Comparison of ENCODE assay signal across 8 mouse cellular contexts in genomic region chr12:28635535-28636476, GRCm38 (mm10). TPM values are rescaled to one million over a fixed set of nuclear protein-coding genes. Genes with fewer than 3 reads are reported as not detected.
A peak's percentile ranks its signal among the peaks of the same experiment; 100 is the strongest.
DNase-seq lines count a peak whose midpoint lies in the region; ATAC-seq and TF ChIP-seq lines count a peak whose summit lies in the region.

Gene Rps7, minus strand, starts transcription at chr12:28635953.

- peak within 1 kb of the TSS; percentile 99 for H3K4me2 ChIP-seq in CH12.LX (ENCODE audit: insufficient read depth, low read depth, poor library complexity, severe bottlenecking)
- H3K4me2 ChIP-seq in forebrain, embryonic 11.5 days (ENCODE audit: low read depth, low read length, severe bottlenecking), result peak within 1 kb of the TSS; percentile 68
- H3K4me2 ChIP-seq in heart, embryonic 16.5 days (ENCODE audit: low read depth, low read length), result peak within 1 kb of the TSS; percentile 80
- H3K4me2 ChIP-seq in liver, embryonic 15.5 days, result peak within 1 kb of the TSS; percentile 72
- H3K4me2 ChIP-seq in neural tube, embryonic 12.5 days (replicated peaks), result peak within 1 kb of the TSS; percentile 70

- H3K9ac ChIP-seq in CH12.LX (ENCODE audit: insufficient read depth, low read depth), result peak within 1 kb of the TSS; percentile 99
- peak within 1 kb of the TSS; percentile 98 for H3K9ac ChIP-seq in forebrain, embryonic 11.5 days (ENCODE audit: low read length)
- peak within 1 kb of the TSS; percentile 98 for H3K9ac ChIP-seq in heart, embryonic 16.5 days (ENCODE audit: low read length)
- H3K9ac ChIP-seq in liver, embryonic 15.5 days, result peak within 1 kb of the TSS; percentile 96
- H3K9ac ChIP-seq in neural tube, embryonic 12.5 days, result peak within 1 kb of the TSS; percentile 99

- in situ Hi-C loops in CH12.LX (cut with MboI; ENCODE audit: low pct_ligation_motif_present, low pct_unique_long_range_greater_than_20kb, low sequenced_read_pairs), result no loop called here

- H3K27me3 ChIP-seq in CH12.LX (replicated peaks), result no peaks in the 10 kb centered on the region
- no peaks in the 10 kb centered on the region for H3K27me3 ChIP-seq in forebrain, embryonic 11.5 days (ENCODE audit: control insufficient read depth, insufficient read depth, low read length)
- H3K27me3 ChIP-seq in heart, embryonic 16.5 days (ENCODE audit: control insufficient read depth, insufficient read depth, low read length), result no peaks in the 10 kb centered on the region
- H3K27me3 ChIP-seq in liver, embryonic 15.5 days, result no peaks in the 10 kb centered on the region
- H3K27me3 ChIP-seq in neural tube, embryonic 12.5 days (replicated peaks), result no peaks in the 10 kb centered on the region

- TF ChIP-seq RAD21 in CH12.LX (IDR thresholded peaks at IDR 0.05; ENCODE audit: low read depth, low read length), result no peak

- H3K9me3 ChIP-seq in CH12.LX (replicated peaks; ENCODE audit: low read length), result no peaks in the 10 kb centered on the region
- no peaks in the 10 kb centered on the region for H3K9me3 ChIP-seq in forebrain, embryonic 11.5 days (ENCODE audit: control insufficient read depth, low read length)
- no peaks in the 10 kb centered on the region for H3K9me3 ChIP-seq in heart, embryonic 16.5 days (replicated peaks; ENCODE audit: control insufficient read depth, low read length)
- no peaks in the 10 kb centered on the region for H3K9me3 ChIP-seq in liver, embryonic 15.5 days (replicated peaks)
- H3K9me3 ChIP-seq in neural tube, embryonic 12.5 days, result no peaks in the 10 kb centered on the region

- peak within 1 kb of the TSS; percentile 63 for H3K27ac ChIP-seq in CH12.LX (ENCODE audit: insufficient read depth, low read depth)
- peak within 1 kb of the TSS; percentile 75 for H3K27ac ChIP-seq in forebrain, embryonic 11.5 days (ENCODE audit: low read depth, low read length)
- peak within 1 kb of the TSS; percentile 78 for H3K27ac ChIP-seq in heart, embryonic 16.5 days (ENCODE audit: low read length)
- H3K27ac ChIP-seq in liver, embryonic 15.5 days (replicated peaks), result peak within 1 kb of the TSS; percentile 81
- peak within 1 kb of the TSS; percentile 54; the same call in 1 of the 2 replicates for H3K27ac ChIP-seq in neural tube, embryonic 12.5 days

- H3K4me3 ChIP-seq in CH12.LX (replicated peaks in 1 of 3; ENCODE audit: low read depth in 2 of 3, low read length in 2 of 3, poor library complexity in 1 of 3), result peak within 1 kb of the TSS; percentile 98 to 100 (median 98)
- peak within 1 kb of the TSS; percentile 92 for H3K4me3 ChIP-seq in forebrain, embryonic 11.5 days (ENCODE audit: low read depth, low read length)
- H3K4me3 ChIP-seq in heart, embryonic 16.5 days (ENCODE audit: low read length), result peak within 1 kb of the TSS; percentile 78
- H3K4me3 ChIP-seq in liver, embryonic 15.5 days (replicated peaks), result peak within 1 kb of the TSS; percentile 89
- H3K4me3 ChIP-seq in neural tube, embryonic 12.5 days, result peak within 1 kb of the TSS; percentile 85

- DNase-seq in CH12.LX (ENCODE audit: extremely low read depth), result peak; percentile 95
- peak; percentile 89 for DNase-seq in c-Kit-positive CD71-positive TER-119-negative erythroid progenitor cells, embryonic 14.5 days (ENCODE audit: low read depth)
- DNase-seq in forebrain, embryonic 11.5 days (ENCODE audit: low spot score), result peak; percentile 93
- DNase-seq in kidney, postnatal 36 days, result peak; percentile 94 to 95
- DNase-seq in telencephalon, adult 2 months (ENCODE audit: low read depth, low spot score), result peak; percentile 97

- H3K79me2 ChIP-seq in CH12.LX (replicated peaks; ENCODE audit: control insufficient read depth, extremely low read depth, insufficient read depth, poor library complexity, severe bottlenecking), result peaks cover 33% of the 10 kb centered on the region

- no peak for TF ChIP-seq EP300 in CH12.LX (IDR thresholded peaks at IDR 0.05; ENCODE audit: low read length)

- WGBS in forebrain, embryonic 11.5 days, result 7% methylated on average over 69 of the region's 69 CpGs
- WGBS in heart, embryonic 16.5 days, result 4% methylated on average over 69 of the region's 69 CpGs
- WGBS in liver, embryonic 15.5 days (ENCODE audit: insufficient replicate concordance), result 3% methylated on average over 69 of the region's 69 CpGs
- 6% methylated on average over 69 of the region's 69 CpGs for WGBS in neural tube, embryonic 12.5 days

- peaks cover 18 to 31% of the 10 kb centered on the region in 2 experiments for H3K4me1 ChIP-seq in CH12.LX (ENCODE audit: control insufficient read depth in 1 of 2, insufficient read depth in 2 of 2)
- H3K4me1 ChIP-seq in forebrain, embryonic 11.5 days (replicated peaks; ENCODE audit: control insufficient read depth, insufficient read depth, low read length), result peaks cover 6% of the 10 kb centered on the region
- peaks cover 15% of the 10 kb centered on the region for H3K4me1 ChIP-seq in heart, embryonic 16.5 days (ENCODE audit: control insufficient read depth, insufficient read depth, low read length)
- H3K4me1 ChIP-seq in liver, embryonic 15.5 days (replicated peaks), result peaks cover 41% of the 10 kb centered on the region
- peaks cover 15% of the 10 kb centered on the region for H3K4me1 ChIP-seq in neural tube, embryonic 12.5 days

- H3K36me3 ChIP-seq in CH12.LX (replicated peaks in 1 of 2; ENCODE audit: control insufficient read depth in 1 of 2, insufficient read depth in 1 of 2, low read length in 1 of 2), result peaks cover 35 to 42% of the 10 kb centered on the region in 2 experiments
- H3K36me3 ChIP-seq in forebrain, embryonic 11.5 days (ENCODE audit: control insufficient read depth, insufficient read depth, low read length), result peaks cover 23% of the 10 kb centered on the region
- H3K36me3 ChIP-seq in heart, embryonic 16.5 days (ENCODE audit: control insufficient read depth, insufficient read depth), result peaks cover 33% of the 10 kb centered on the region
- H3K36me3 ChIP-seq in liver, embryonic 15.5 days (replicated peaks), result peaks cover 38% of the 10 kb centered on the region
- H3K36me3 ChIP-seq in neural tube, embryonic 12.5 days, result peaks cover 35% of the 10 kb centered on the region

- ATAC-seq in forebrain, embryonic 11.5 days (replicated peaks; ENCODE audit: low FRiP score), result peak; percentile 96
- peak; percentile 97 for ATAC-seq in heart, embryonic 16.5 days (replicated peaks; ENCODE audit: extremely low read depth, insufficient read depth, low FRiP score)
- ATAC-seq in liver, embryonic 15.5 days (ENCODE audit: insufficient read depth), result peak; percentile 95
- ATAC-seq in neural tube, embryonic 12.5 days (ENCODE audit: low FRiP score, low read depth), result peak; percentile 96

- dilution Hi-C loops in CH12.LX (cut with MboI; ENCODE audit: extremely low pct_ligation_motif_present, extremely low pct_unique_long_range_greater_than_20kb, low sequenced_read_pairs), result no loop called here

- TF ChIP-seq POLR2A in CH12.LX (IDR thresholded peaks at IDR 0.05; ENCODE audit: low read depth, low read length), result peak; percentile 96

- no peak for TF ChIP-seq CTCF in CH12.LX (conservative IDR thresholded peaks at IDR 0.05 in 1 of 2, IDR thresholded peaks at IDR 0.05 in 1 of 2; ENCODE audit: low read depth in 2 of 2, low read length in 2 of 2)

TF ChIP-seq in CH12.LX, 34 proteins besides CTCF, POLR2A, EP300 and RAD21 (continues in another document):
- TF ChIP-seq ZMIZ1 (IDR thresholded peaks at IDR 0.05; ENCODE audit: low read depth, low read length) (peak; percentile 82), GABPA (IDR thresholded peaks at IDR 0.05; ENCODE audit: insufficient replicate concordance, low read depth, low read length) (no peak), CHD2 (IDR thresholded peaks at IDR 0.05; ENCODE audit: low read length) (peak; percentile 99), ETS1 (conservative IDR thresholded peaks at IDR 0.05; ENCODE audit: low read depth, low read length) (0 out of 2 replicates have a peak, but pooled peaks have one; percentile 16), JUN (IDR thresholded peaks at IDR 0.05; ENCODE audit: insufficient read depth, low read depth, low read length) (no peak), MAX (IDR thresholded peaks at IDR 0.05; ENCODE audit: low read length) (no peak; the same call in 1 of the 2 replicates), JUND (conservative IDR thresholded peaks at IDR 0.05; ENCODE audit: low read depth, low read length) (peak; percentile 45; the same call in 1 of the 2 replicates), MAFK (IDR thresholded peaks at IDR 0.05; ENCODE audit: insufficient replicate concordance, low read length) (no peak), MAZ (IDR thresholded peaks at IDR 0.05; ENCODE audit: low read depth, low read length) (0 out of 2 replicates have a peak, but pooled peaks have one; percentile 55), IRF4 (IDR thresholded peaks at IDR 0.05; ENCODE audit: low read depth, low read length) (peak; percentile 71; the same call in 1 of the 2 replicates), ELF1 (IDR thresholded peaks at IDR 0.05; ENCODE audit: low read depth, low read length) (peak; percentile 95), MXI1 (IDR thresholded peaks at IDR 0.05; ENCODE audit: low read depth, low read length) (peak; percentile 87), UBTF (IDR thresholded peaks at IDR 0.05; ENCODE audit: low read depth, low read length) (peak; percentile 80; the same call in 1 of the 2 replicates), USF1 (IDR thresholded peaks at IDR 0.05; ENCODE audit: low read depth, low read length) (no peak), POLR2AphosphoS2 (IDR thresholded peaks at IDR 0.05; ENCODE audit: low read depth, low read length) (peak; percentile 82; the same call in 1 of the 2 replicates), BHLHE40 (IDR thresholded peaks at IDR 0.05; ENCODE audit: low read depth, low read length) (peak; percentile 15; the same call in 1 of the 2 replicates), HCFC1 (IDR thresholded peaks at IDR 0.05; ENCODE audit: low read depth, low read length) (peak; percentile 93), RCOR1 (conservative IDR thresholded peaks at IDR 0.05; ENCODE audit: low read depth, low read length) (no peak), ZC3H11A (IDR thresholded peaks at IDR 0.05; ENCODE audit: low read depth, low read length) (no peak), NRF1 (IDR thresholded peaks at IDR 0.05; ENCODE audit: low read depth, low read length) (peak; percentile 21; the same call in 1 of the 2 replicates), MYC (IDR thresholded peaks at IDR 0.05; ENCODE audit: low read depth, low read length) (peak; percentile 95), SIN3A (IDR thresholded peaks at IDR 0.05; ENCODE audit: low read length) (peak; percentile 92), CHD1 (IDR thresholded peaks at IDR 0.05; ENCODE audit: low read depth, low read length) (no peak)

RNA-seq across cellular contexts. Expression of gene Rps7, which starts in this region (rescaled TPM):
- total RNA-seq in CH12.LX (2012; rRNA removed) (2,570 and 2,803 TPM in 2 replicates), CH12.LX (2014; rRNA removed) (2,791 and 3,047 TPM in 2 replicates)
- polyA plus RNA-seq in CH12.LX (2012; ENCODE audit: insufficient read length, low read depth), result 753 and 994 TPM in 2 replicates
- polyA plus RNA-seq in forebrain, embryonic 11.5 days (2014; fragmentation: Nextera tagmentation; extraction: Ambion mirVana), result 626 and 751 TPM in 2 replicates
- 327 and 342 TPM in 2 replicates for polyA plus RNA-seq in heart, embryonic 16.5 days (2015; fragmentation: Nextera tagmentation; extraction: Ambion mirVana)
- 293 and 369 TPM in 2 replicates for polyA plus RNA-seq in liver, embryonic 15.5 days (2015; fragmentation: Nextera tagmentation; extraction: Ambion mirVana)
- polyA plus RNA-seq in neural tube, embryonic 12.5 days (2016; fragmentation: Nextera tagmentation; extraction: Ambion mirVana), result 594 and 599 TPM in 2 replicates

Comparison
In these comparisons a context has a peak if more than half of its experiments do, and no peak if none do; other contexts are left out.
1. Peak in every context shown above with its lines: DNase-seq, ATAC-seq, H3K4me3 ChIP-seq and H3K27ac ChIP-seq.